Mouse (Mus musculus) forebrain, embryonic 16.5 days (tissue): ENCODE measurements around the gene Plcd3. TPM values are rescaled to one million over a fixed set of nuclear protein-coding genes. Genes with fewer than 3 reads are reported as not detected.

Experiments used
- ATAC-seq: fragments of 200-750 bp; cut with Nextera tagmentation; 2 replicates; pipeline ENCODE4 v1.8.0; 2017; ENCODE audit warnings: mild to moderate bottlenecking, moderate library complexity
- H3K27ac ChIP-seq: fragments of 300-500 bp; sonication (generic); 2 replicates; pipeline ENCODE4 v1.5.1; 2014; ENCODE audit warnings: low read length, control low read depth
- H3K27me3 ChIP-seq: fragments of 300-500 bp; sonication (generic); replicated peaks from 2 replicates; pipeline ENCODE4 v1.6.1; 2014; ENCODE audit warnings: low read length; ENCODE audit not compliant: control insufficient read depth, insufficient read depth
- H3K36me3 ChIP-seq: fragments of 300-500 bp; sonication (generic); 2 replicates; pipeline ENCODE4 v1.6.1; 2014; ENCODE audit not compliant: control insufficient read depth, insufficient read depth
- H3K4me1 ChIP-seq: fragments of 300-500 bp; sonication (generic); replicated peaks from 2 replicates; pipeline ENCODE4 v1.6.1; 2014; ENCODE audit warnings: low read length; ENCODE audit not compliant: control insufficient read depth, insufficient read depth
- H3K4me2 ChIP-seq: fragments of 300-500 bp; sonication (generic); 2 replicates; pipeline ENCODE4 v1.6.1; 2014; ENCODE audit warnings: mild to moderate bottlenecking, low read length, control low read depth
- H3K4me3 ChIP-seq: fragments of 300-500 bp; sonication (generic); replicated peaks from 2 replicates; pipeline ENCODE4 v1.5.1; 2014; ENCODE audit warnings: mild to moderate bottlenecking, low read length, control low read depth
- H3K9ac ChIP-seq: fragments of 300-500 bp; sonication (generic); replicated peaks from 2 replicates; pipeline ENCODE4 v1.6.1; 2014; ENCODE audit warnings: low read depth, low read length, control low read depth
- H3K9me3 ChIP-seq: fragments of 300-500 bp; sonication (generic); 2 replicates; pipeline ENCODE4 v1.6.1; 2016; ENCODE audit warnings: low read length; ENCODE audit not compliant: control insufficient read depth
- WGBS: fragments of 180-500 bp; shearing (Covaris S2); extraction: QIAGEN DNeasy Blood & Tissue Kit; methylation state at CpG from one replicate; pipeline ENCODE4 v1.1.7; 2014; 5-methylcytosine and 5-hydroxymethylcytosine counted together
- polyA plus RNA-seq: library from polyadenylated mRNA; unstranded; fragments of >200 nt; fragmentation: Nextera tagmentation; extraction: Ambion mirVana; gene quantifications from 2 replicates; pipeline ENCODE4 v1.2.1, GENCODE M21; 2015

Gene Plcd3
- polyA plus RNA-seq, 1 experiment from 2014 or later = 2.5 TPM

GRCm38 (mm10) chr11:103102725-103103349 lies 1.4 kb upstream of the Plcd3 start:
- Histone ChIP-seq H3K9ac (peak overlapping the region; percentile 30), H3K36me3 (no peaks in the 10 kb centered on the region), H3K9me3 (no peaks in the 10 kb centered on the region), H3K27me3 (peaks cover 12% of the 10 kb centered on the region; the same call in 1 of the 2 replicates), H3K4me1 (peaks cover 25% of the 10 kb centered on the region), H3K4me2 (peak overlapping the region; percentile 81), H3K27ac (no peak overlapping the region), H3K4me3 (peak overlapping the region; percentile 44)
- under 1% methylated on average over 33 of the region's 35 CpGs for WGBS
- peak; percentile 93 for ATAC-seq

GRCm38 (mm10) chr11:103101866-103102501 lies 526 bp upstream of the Plcd3 start:
- H3K36me3 ChIP-seq = no peaks in the 10 kb centered on the region
- peak; percentile 29 for ATAC-seq
- H3K9ac ChIP-seq = peak overlapping the region; percentile 59
- peak overlapping the region; percentile 81 for H3K4me2 ChIP-seq
- no peak overlapping the region for H3K27ac ChIP-seq
- peaks cover 12% of the 10 kb centered on the region; the same call in 1 of the 2 replicates for H3K27me3 ChIP-seq
- H3K9me3 ChIP-seq = no peaks in the 10 kb centered on the region
- peak overlapping the region; percentile 44 for H3K4me3 ChIP-seq
- peaks cover 25% of the 10 kb centered on the region for H3K4me1 ChIP-seq
- under 1% methylated on average over 30 of the region's 30 CpGs for WGBS

- Histone ChIP-seq H3K27me3 (peaks cover 12% of the 10 kb centered on the region; the same call in 1 of the 2 replicates), H3K36me3 (no peaks in the 10 kb centered on the region), H3K4me1 (peaks cover 25% of the 10 kb centered on the region), H3K9me3 (no peaks in the 10 kb centered on the region), H3K27ac (no peak overlapping the region), H3K4me2 (no peak overlapping the region), H3K4me3 (no peak overlapping the region), H3K9ac (no peak overlapping the region)
- WGBS = 80% methylated on average over 8 of the region's 8 CpGs
- ATAC-seq = no peak
Observed at GRCm38 (mm10) chr11:103100361-103100760, 1.1 kb downstream of the Plcd3 start.

- H3K9me3 ChIP-seq = no peaks in the 10 kb centered on the region
- H3K4me3 ChIP-seq = no peak overlapping the region
- no peak overlapping the region for H3K27ac ChIP-seq
- no peaks in the 10 kb centered on the region for H3K36me3 ChIP-seq
- H3K4me2 ChIP-seq = no peak overlapping the region
- no peak for ATAC-seq
- H3K9ac ChIP-seq = no peak overlapping the region
- peaks cover 12% of the 10 kb centered on the region; the same call in 1 of the 2 replicates for H3K27me3 ChIP-seq
- WGBS = 61% methylated on average over 12 of the region's 12 CpGs
- peaks cover 25% of the 10 kb centered on the region for H3K4me1 ChIP-seq
Observed at GRCm38 (mm10) chr11:103099352-103099940, 2.0 kb downstream of the Plcd3 start.

GRCm38 (mm10) chr11:103098531-103099190 lies 2.8 kb downstream of the Plcd3 start:
- Histone ChIP-seq H3K27me3 (peaks cover 12% of the 10 kb centered on the region; the same call in 1 of the 2 replicates), H3K9ac (no peak overlapping the region; the same call in 1 of the 2 replicates), H3K4me3 (no peak overlapping the region), H3K9me3 (no peaks in the 10 kb centered on the region), H3K36me3 (no peaks in the 10 kb centered on the region), H3K4me2 (no peak overlapping the region), H3K27ac (no peak overlapping the region), H3K4me1 (peaks cover 23% of the 10 kb centered on the region)
- no peak for ATAC-seq
- 64% methylated on average over 11 of the region's 11 CpGs for WGBS

GRCm38 (mm10) chr11:103096979-103097894 lies 4.2 kb downstream of the Plcd3 start:
- Histone ChIP-seq H3K27ac (no peak overlapping the region), H3K36me3 (no peaks in the 10 kb centered on the region), H3K4me3 (no peak overlapping the region), H3K4me1 (peaks cover 14% of the 10 kb centered on the region), H3K9ac (no peak overlapping the region), H3K9me3 (no peaks in the 10 kb centered on the region), H3K4me2 (no peak overlapping the region), H3K27me3 (peaks cover 12% of the 10 kb centered on the region; the same call in 1 of the 2 replicates)
- WGBS = 25% methylated on average over 22 of the region's 22 CpGs
- ATAC-seq = no peak

GRCm38 (mm10) chr11:103095801-103096200 lies 5.7 kb downstream of the Plcd3 start:
- H3K4me2 ChIP-seq = no peak overlapping the region
- no peak overlapping the region for H3K4me3 ChIP-seq
- no peak overlapping the region for H3K9ac ChIP-seq
- 92% methylated on average over 6 of the region's 6 CpGs for WGBS
- peaks cover 7% of the 10 kb centered on the region; the same call in 1 of the 2 replicates for H3K27me3 ChIP-seq
- ATAC-seq = no peak
- no peaks in the 10 kb centered on the region for H3K4me1 ChIP-seq
- no peaks in the 10 kb centered on the region for H3K36me3 ChIP-seq
- no peak overlapping the region for H3K27ac ChIP-seq
- no peaks in the 10 kb centered on the region for H3K9me3 ChIP-seq

- Histone ChIP-seq H3K4me3 (no peak overlapping the region), H3K4me2 (no peak overlapping the region), H3K9ac (no peak overlapping the region), H3K9me3 (no peaks in the 10 kb centered on the region), H3K4me1 (no peaks in the 10 kb centered on the region), H3K27me3 (peaks cover under 1% of the 10 kb centered on the region; the same call in 1 of the 2 replicates), H3K27ac (no peak overlapping the region), H3K36me3 (no peaks in the 10 kb centered on the region)
- no peak for ATAC-seq
- WGBS = 50% methylated on average over 9 of the region's 9 CpGs
Observed at GRCm38 (mm10) chr11:103095107-103095670, 6.3 kb downstream of the Plcd3 start.
